Mouse (Mus musculus): ENCODE measurements at regions not wholly inside any gene's neighbourhood (a gene's known extent, or its start where the extent isn't known, plus 50 kb on each side); places are given as distances from the start of the nearest gene placed in this dataset.
A peak's percentile ranks its signal among the peaks of the same experiment; 100 is the strongest.

GRCm38 (mm10) chr10:96848496-96848895 is 231.7 kb downstream of the Btg1 start:
- DNase-seq (ENCODE audit: extremely low spot score, low spot score), result no peak

GRCm38 (mm10) chr10:96860366-96860765 is 243.6 kb downstream of the Btg1 start:
- no peak for DNase-seq (ENCODE audit: extremely low spot score, low spot score)

- no peak for DNase-seq (ENCODE audit: extremely low spot score, low spot score)
Measured at GRCm38 (mm10) chr10:96863230-96863629, 246.4 kb downstream of the Btg1 start.

- no peak for DNase-seq (ENCODE audit: extremely low spot score, low spot score)
Measured at GRCm38 (mm10) chr10:96866468-96866867, 249.7 kb downstream of the Btg1 start.

GRCm38 (mm10) chr10:96871559-96872160 is 254.9 kb downstream of the Btg1 start:
- DNase-seq (ENCODE audit: extremely low spot score, low spot score), result no peak

- DNase-seq (ENCODE audit: extremely low spot score, low spot score), result no peak
Measured at GRCm38 (mm10) chr10:96874646-96875045, 257.8 kb downstream of the Btg1 start.

- DNase-seq (ENCODE audit: extremely low spot score, low spot score), result no peak
Measured at GRCm38 (mm10) chr10:96875676-96876075, 258.9 kb downstream of the Btg1 start.

- DNase-seq (ENCODE audit: extremely low spot score, low spot score), result no peak
Measured at GRCm38 (mm10) chr10:96879425-96879824, 262.6 kb downstream of the Btg1 start.

- DNase-seq (ENCODE audit: extremely low spot score, low spot score), result no peak
Measured at GRCm38 (mm10) chr10:96880771-96881170, 264.0 kb downstream of the Btg1 start.

- no peak for DNase-seq (ENCODE audit: extremely low spot score, low spot score)
Measured at GRCm38 (mm10) chr10:96881212-96881611, 264.4 kb downstream of the Btg1 start.

GRCm38 (mm10) chr10:96881660-96882059 is 264.9 kb downstream of the Btg1 start:
- no peak for DNase-seq (ENCODE audit: extremely low spot score, low spot score)

- DNase-seq (ENCODE audit: extremely low spot score, low spot score), result no peak
Measured at GRCm38 (mm10) chr10:96901150-96901549, 284.3 kb downstream of the Btg1 start.

GRCm38 (mm10) chr10:96905098-96905809 is 288.4 kb downstream of the Btg1 start:
- no peak for DNase-seq (ENCODE audit: extremely low spot score, low spot score)

- DNase-seq (ENCODE audit: extremely low spot score, low spot score), result no peak
Measured at GRCm38 (mm10) chr10:96909661-96910315, 293.0 kb downstream of the Btg1 start.

GRCm38 (mm10) chr10:96921181-96921580 is 304.4 kb downstream of the Btg1 start:
- DNase-seq (ENCODE audit: extremely low spot score, low spot score), result no peak

- no peak for DNase-seq (ENCODE audit: extremely low spot score, low spot score)
Measured at GRCm38 (mm10) chr10:96924266-96924672, 307.5 kb downstream of the Btg1 start.

- no peak for DNase-seq (ENCODE audit: extremely low spot score, low spot score)
Measured at GRCm38 (mm10) chr10:96924722-96925121, 307.9 kb downstream of the Btg1 start.

GRCm38 (mm10) chr10:96925771-96926170 is 309.0 kb downstream of the Btg1 start:
- no peak for DNase-seq (ENCODE audit: extremely low spot score, low spot score)

GRCm38 (mm10) chr10:96934661-96935060 is 317.9 kb downstream of the Btg1 start:
- DNase-seq (ENCODE audit: extremely low spot score, low spot score), result peak; percentile 51

GRCm38 (mm10) chr10:96940887-96941518 is 324.2 kb downstream of the Btg1 start:
- DNase-seq (ENCODE audit: extremely low spot score, low spot score), result no peak

- no peak for DNase-seq (ENCODE audit: extremely low spot score, low spot score)
Measured at GRCm38 (mm10) chr10:96944229-96944628, 327.4 kb downstream of the Btg1 start.

GRCm38 (mm10) chr10:96947971-96948370 is 331.2 kb downstream of the Btg1 start:
- no peak for DNase-seq (ENCODE audit: extremely low spot score, low spot score)
